Mouse (Mus musculus) mouse embryonic stem cell (cell line): Measurements from ENCODE around the gene Mogs.

ENCODE experiments used
- in situ Hi-C, 2 experiments: fragments of 300-500 bp; cut with MboI; formaldehyde crosslinking; loops; 1 replicate in 1 of 2; 3 replicates in 1 of 2; pipeline ENCODE4 v1.14.3; 2019 to 2020; ENCODE audit warnings: low sequenced_read_pairs in 2 of 2, low pct_unique_long_range_greater_than_20kb in 1 of 2, mixed read lengths in 1 of 2; ENCODE audit not compliant: unreplicated experiment in 1 of 2

Mogs gene

DNA sequence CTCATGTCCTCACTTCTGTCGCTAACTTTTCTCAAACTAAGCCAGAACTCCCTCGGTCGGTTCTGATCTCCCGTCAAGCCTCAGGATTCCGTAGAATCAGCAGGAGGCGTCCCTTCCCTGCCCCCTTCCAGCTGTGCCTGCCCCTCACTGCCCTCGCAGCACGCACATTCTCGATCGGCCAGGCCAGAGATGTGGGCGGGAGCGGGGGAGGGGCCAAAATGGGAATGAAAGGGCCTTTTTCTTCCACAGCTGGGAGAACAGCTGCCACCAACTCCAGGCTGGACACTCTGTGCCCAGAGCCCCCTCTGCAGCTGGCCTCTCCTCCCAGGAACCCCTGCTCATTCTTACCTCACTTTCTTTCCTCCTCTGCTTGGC is 22.3 kb downstream of the Mogs start:
- in situ Hi-C loops: no loop called here

DNA sequence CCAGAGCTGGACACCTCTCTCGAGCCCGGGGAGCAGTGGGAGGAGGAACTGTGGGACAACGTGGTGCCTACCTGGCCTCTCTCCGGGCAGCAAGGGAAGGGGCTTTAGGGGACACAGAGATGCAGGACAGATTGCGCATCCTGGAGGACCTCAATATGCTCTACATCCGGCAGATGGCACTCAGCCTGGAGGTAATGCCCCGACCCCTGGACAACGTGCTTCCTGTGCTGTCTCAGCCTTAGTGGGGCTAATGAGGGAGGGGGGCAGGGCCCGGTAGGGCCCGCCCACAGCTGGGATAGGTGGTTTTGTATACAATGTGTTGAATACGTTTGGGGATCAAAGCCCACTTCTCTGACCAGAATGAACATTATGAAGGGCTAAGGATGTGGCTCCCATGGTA is 22.8 kb downstream of the Mogs start:
- in situ Hi-C loops: no loop called here

- in situ Hi-C loops: no loop called here
Observed at GRCm38 (mm10) chr6:83140044-83140443, 24.7 kb downstream of the Mogs start.

DNA sequence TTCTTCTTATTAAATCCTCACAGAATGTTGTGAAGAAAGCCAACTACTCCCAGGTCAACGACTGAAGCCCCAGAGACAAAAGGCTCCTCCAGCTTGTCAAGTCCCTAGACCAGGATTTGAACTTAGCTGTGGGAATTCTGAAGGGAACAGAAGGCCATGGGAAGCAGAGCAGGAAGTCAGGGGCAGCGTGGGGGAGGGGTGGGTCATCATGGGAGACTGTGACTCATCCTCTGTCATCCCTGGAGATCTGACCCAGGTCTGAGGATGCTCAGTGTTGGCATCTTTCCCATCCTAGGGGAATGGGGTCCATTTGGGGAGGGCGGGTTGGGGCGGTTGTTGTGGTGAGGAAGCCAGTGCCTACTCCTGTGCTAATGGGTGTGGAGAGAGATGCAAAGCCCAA is 26.3 kb downstream of the Mogs start:
- in situ Hi-C loops: no loop called here

DNA sequence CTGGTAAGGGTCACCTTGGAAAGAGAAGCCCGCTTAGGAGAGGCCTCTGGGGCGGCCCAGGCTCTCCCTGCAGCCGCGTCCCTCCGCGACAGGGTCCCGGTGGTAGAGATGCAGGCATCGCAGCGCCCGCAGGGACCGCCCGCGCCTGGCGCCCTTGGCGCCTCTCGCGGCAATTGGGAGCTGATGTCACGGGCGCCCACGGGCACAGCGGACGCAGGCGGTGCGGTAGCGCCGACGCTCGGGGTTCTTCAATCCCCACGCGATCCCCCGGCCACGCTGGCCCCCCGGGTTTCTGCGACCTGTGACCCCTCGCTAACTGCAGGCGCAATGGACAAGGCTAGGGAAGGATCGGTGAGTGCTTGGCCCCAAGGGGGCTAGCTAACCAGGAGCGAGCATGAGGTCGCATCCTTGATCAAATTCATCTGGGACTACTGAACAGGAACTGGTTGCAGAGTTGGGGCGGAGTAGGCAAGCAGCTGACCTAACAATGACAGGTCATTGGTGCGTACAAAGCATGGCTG is 27.0 kb downstream of the Mogs start:
- in situ Hi-C loops: no loop called here

- in situ Hi-C loops: no loop called here
Observed at GRCm38 (mm10) chr6:83142886-83143285, 27.6 kb downstream of the Mogs start.

GRCm38 (mm10) chr6:83145209-83145608 is 29.9 kb downstream of the Mogs start:
- in situ Hi-C loops: no loop called here

GRCm38 (mm10) chr6:83145805-83146204 is 30.5 kb downstream of the Mogs start:
- in situ Hi-C loops: no loop called here

- in situ Hi-C loops: no loop called here
Observed at GRCm38 (mm10) chr6:83147280-83147679, 32.0 kb downstream of the Mogs start.

GRCm38 (mm10) chr6:83151721-83152120 is 36.4 kb downstream of the Mogs start:
- in situ Hi-C loops: no loop called here

DNA sequence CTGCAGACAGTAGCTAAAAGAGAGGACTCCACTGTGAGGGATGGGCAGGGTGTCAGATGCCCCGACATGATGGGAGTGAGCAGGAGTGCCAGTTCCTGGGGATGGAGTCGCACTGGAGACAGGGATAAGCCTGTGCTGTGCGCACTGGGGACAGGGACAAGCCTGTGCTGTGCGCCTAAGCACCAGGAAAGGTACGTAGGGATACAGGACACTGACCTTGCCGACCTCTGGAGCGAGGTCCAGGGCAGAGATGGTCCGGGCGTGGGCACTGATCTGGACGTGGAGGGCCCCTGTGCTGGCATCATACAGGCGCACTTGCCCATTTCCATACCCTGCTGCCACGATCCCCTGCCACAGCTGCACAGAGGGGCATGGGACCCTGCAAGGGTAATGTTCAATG is 37.7 kb downstream of the Mogs start:
- in situ Hi-C loops: no loop called here

DNA sequence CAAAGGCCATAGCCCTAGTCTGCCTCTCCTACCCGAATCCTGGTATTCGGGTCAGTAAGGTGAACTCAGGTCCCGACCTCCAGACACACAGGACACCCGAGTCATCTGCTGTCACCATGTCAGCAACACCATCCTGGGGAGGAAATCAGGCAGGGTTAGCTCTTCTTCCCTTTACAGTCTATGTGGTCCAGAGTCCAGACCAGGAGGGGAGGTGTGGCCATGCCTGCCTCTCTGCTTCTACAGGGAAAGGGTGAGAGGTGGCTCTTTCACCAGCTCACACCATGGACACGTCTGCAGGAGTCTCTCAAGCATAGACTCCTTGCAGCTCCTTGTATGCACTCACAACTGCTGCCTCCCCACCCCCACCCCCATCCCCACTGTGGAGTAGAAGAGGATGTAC is 38.2 kb downstream of the Mogs start:
- in situ Hi-C loops: no loop called here

GRCm38 (mm10) chr6:83155552-83156238 is 40.4 kb downstream of the Mogs start:
- in situ Hi-C loops: loop anchor here in 1 of 2 experiments (5.0 kb wide), 1 partner anchor 163 kb away; no protein-coding TSS in a partner anchor

GRCm38 (mm10) chr6:83156259-83156684 is 41.0 kb downstream of the Mogs start, which contains the start of the genes Wdr54 and 1700003E16Rik:
TSS of gene Wdr54 (minus strand) at chr6:83156397.
TSS of gene 1700003E16Rik (plus strand) at chr6:83156404.
- in situ Hi-C loops: loop anchor here in 1 of 2 experiments (5.0 kb wide), 1 partner anchor 164 kb away; no protein-coding TSS in a partner anchor

DNA sequence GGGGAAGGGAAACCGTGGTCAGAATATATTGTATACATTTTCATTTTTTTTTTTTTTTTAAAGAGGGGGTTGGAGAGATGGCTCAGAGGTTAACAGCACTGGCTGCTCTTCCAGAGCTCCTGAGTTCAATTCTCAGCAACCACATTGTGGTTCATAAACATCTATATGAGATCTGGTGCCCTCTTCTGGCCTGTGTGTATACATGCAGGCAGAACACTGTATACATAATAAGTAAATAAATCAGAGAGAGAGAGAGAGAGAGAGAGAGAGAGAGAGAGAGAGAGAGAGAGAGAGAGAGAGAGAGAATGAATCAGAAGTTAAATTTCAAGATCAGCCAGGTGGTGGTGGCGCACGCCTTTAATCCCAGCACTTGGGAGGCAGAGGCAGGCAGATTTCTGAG is 44.2 kb downstream of the Mogs start:
- in situ Hi-C loops: loop anchor here in 1 of 2 experiments (5.0 kb wide), 1 partner anchor 167 kb away; no protein-coding TSS in a partner anchor

- in situ Hi-C loops: no loop called here
Observed at GRCm38 (mm10) chr6:83161442-83161841, 46.1 kb downstream of the Mogs start.

GRCm38 (mm10) chr6:83161921-83162641 is 46.8 kb downstream of the Mogs start:
- in situ Hi-C loops: no loop called here

GRCm38 (mm10) chr6:83162701-83163100 is 47.4 kb downstream of the Mogs start:
- in situ Hi-C loops: no loop called here

GRCm38 (mm10) chr6:83165026-83165606 is 49.8 kb downstream of the Mogs start:
- in situ Hi-C loops: loop anchor here (5.0 kb wide), 1 partner anchor 112 kb away; no protein-coding TSS in a partner anchor
